Mouse (Mus musculus): ENCODE measurements around the gene Lmo1. TPM values are rescaled to one million over a fixed set of nuclear protein-coding genes. Genes with fewer than 3 reads are reported as not detected.

Gene Lmo1
- polyA plus RNA-seq, 1 experiment from 2014 or later, result 124 TPM

DNA sequence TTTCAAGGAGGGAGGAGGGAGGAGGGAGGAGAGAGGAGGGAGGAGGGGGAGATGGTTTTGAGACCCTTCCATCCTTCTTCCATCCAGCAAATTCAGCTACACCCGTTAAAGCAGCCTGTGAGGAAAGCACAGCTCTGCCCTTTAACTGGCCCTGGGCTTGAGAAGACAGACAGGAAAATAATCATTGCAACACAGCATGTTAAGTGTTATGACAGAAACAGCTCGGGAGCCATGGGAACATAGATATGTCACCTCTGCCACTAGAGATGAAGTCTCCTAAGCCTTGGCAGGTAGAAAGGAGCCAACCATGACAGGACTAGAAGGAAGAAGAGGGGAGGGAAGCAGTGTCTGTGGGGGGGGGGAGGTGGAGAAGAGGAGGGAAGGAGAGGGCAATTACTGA lies 31.4 kb upstream of the Lmo1 start:
- WGBS, result 84% methylated on average over 2 of the region's 2 CpGs
- Histone ChIP-seq H3K27me3 (ENCODE audit: control insufficient read depth, insufficient read depth, low read length) (no peaks in the 10 kb centered on the region), H3K36me3 (ENCODE audit: control insufficient read depth, insufficient read depth, low read length) (no peaks in the 10 kb centered on the region)

GRCm38 (mm10) chr7:109203140-109203539 lies 28.1 kb upstream of the Lmo1 start:
- H3K27me3 ChIP-seq (ENCODE audit: control insufficient read depth, insufficient read depth, low read length), result no peaks in the 10 kb centered on the region
- no peak overlapping the region for H3K27ac ChIP-seq (ENCODE audit: low read depth, low read length)
- no peak for DNase-seq (ENCODE audit: low spot score, missing footprints)

More for the DNA sequence above, 31.4 kb upstream of the Lmo1 start:
- H3K4me2 ChIP-seq, result no peak overlapping the region
- no peaks in the 10 kb centered on the region for H3K4me1 ChIP-seq (ENCODE audit: control insufficient read depth, insufficient read depth, low read length)
- H3K4me3 ChIP-seq (ENCODE audit: low read depth, low read length), result no peak overlapping the region
- no peak overlapping the region for H3K9ac ChIP-seq (ENCODE audit: low read length)
- ATAC-seq (ENCODE audit: low FRiP score) (no peak), DNase-seq (ENCODE audit: low spot score, missing footprints) (no peak)
- H3K9me3 ChIP-seq (ENCODE audit: control insufficient read depth, low read length), result no peaks in the 10 kb centered on the region
- no peak overlapping the region for H3K27ac ChIP-seq (ENCODE audit: low read depth, low read length)

DNA sequence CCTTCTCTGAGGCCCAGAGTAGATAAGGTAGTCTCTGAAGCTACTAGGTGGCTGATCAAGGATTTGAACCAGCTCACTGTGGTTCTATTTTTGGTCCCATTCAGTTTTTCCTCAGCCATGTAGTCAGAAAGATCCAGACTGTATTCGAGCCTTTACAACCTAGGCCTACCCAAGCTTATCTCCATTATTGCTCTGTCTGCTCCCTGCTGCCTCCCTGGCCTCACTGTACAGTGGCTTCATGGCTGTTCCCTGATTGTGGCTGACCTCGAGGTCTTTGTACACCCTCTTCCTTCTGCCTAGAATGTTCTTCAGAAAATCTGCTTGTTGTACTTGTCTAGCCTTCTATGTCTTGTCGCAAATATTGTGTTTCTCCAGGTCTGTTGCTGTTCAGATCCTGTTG lies 25.6 kb upstream of the Lmo1 start:
- no peak for ATAC-seq (ENCODE audit: low FRiP score)
- H3K27ac ChIP-seq (ENCODE audit: low read depth, low read length), result no peak overlapping the region
- 85% methylated on average over 3 of the region's 3 CpGs for WGBS
- no peaks in the 10 kb centered on the region for H3K36me3 ChIP-seq (ENCODE audit: control insufficient read depth, insufficient read depth, low read length)
- no peak overlapping the region for H3K4me2 ChIP-seq
- no peak overlapping the region for H3K4me3 ChIP-seq (ENCODE audit: low read depth, low read length)
- no peak for DNase-seq (ENCODE audit: low spot score, missing footprints)
- no peak overlapping the region for H3K9ac ChIP-seq (ENCODE audit: low read length)
- peaks cover 21% of the 10 kb centered on the region for H3K4me1 ChIP-seq (ENCODE audit: control insufficient read depth, insufficient read depth, low read length)
- H3K27me3 ChIP-seq (ENCODE audit: control insufficient read depth, insufficient read depth, low read length), result no peaks in the 10 kb centered on the region
- no peaks in the 10 kb centered on the region for H3K9me3 ChIP-seq (ENCODE audit: control insufficient read depth, low read length)

More at GRCm38 (mm10) chr7:109203140-109203539, 28.1 kb upstream of the Lmo1 start:
- H3K4me3 ChIP-seq (ENCODE audit: low read depth, low read length), result no peak overlapping the region
- no peak overlapping the region for H3K4me2 ChIP-seq
- no peaks in the 10 kb centered on the region for H3K9me3 ChIP-seq (ENCODE audit: control insufficient read depth, low read length)
- ATAC-seq (ENCODE audit: low FRiP score), result no peak
- no peaks in the 10 kb centered on the region for H3K36me3 ChIP-seq (ENCODE audit: control insufficient read depth, insufficient read depth, low read length)
- H3K4me1 ChIP-seq (ENCODE audit: control insufficient read depth, insufficient read depth, low read length), result no peaks in the 10 kb centered on the region
- 67% methylated on average over 3 of the region's 3 CpGs for WGBS
- no peak overlapping the region for H3K9ac ChIP-seq (ENCODE audit: low read length)

DNA sequence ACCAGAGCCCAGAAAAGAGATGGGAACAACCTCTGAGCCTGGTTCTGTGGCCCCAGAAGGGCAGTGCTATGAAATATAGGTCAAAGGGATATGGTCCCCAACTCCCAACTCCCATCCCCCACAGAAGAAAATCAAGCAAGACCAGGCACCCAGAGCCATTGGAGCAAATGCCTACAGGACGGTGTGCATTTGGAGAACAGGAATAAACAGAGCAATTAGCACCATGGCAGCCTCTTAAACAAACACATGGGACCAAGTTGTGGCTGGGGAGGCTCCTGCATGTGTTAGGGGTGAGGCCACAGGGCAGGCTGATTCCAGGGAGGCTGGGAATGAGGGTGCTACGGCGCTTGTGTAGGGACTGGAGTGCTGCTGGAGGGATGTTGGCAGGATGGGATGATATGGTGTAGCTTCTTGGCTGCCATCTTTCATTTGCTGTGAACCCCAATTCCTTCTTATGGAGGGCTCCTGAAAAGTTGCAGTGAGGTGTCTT lies 22.2 kb upstream of the Lmo1 start:
- DNase-seq (ENCODE audit: low spot score, missing footprints) (peak; percentile 94), ATAC-seq (ENCODE audit: low FRiP score) (no peak)
- Histone ChIP-seq H3K4me2 (no peak overlapping the region), H3K4me3 (ENCODE audit: low read depth, low read length) (no peak overlapping the region), H3K27me3 (ENCODE audit: control insufficient read depth, insufficient read depth, low read length) (no peaks in the 10 kb centered on the region), H3K36me3 (ENCODE audit: control insufficient read depth, insufficient read depth, low read length) (no peaks in the 10 kb centered on the region), H3K9ac (ENCODE audit: low read length) (peak overlapping the region; percentile 1; the same call in 1 of the 2 replicates), H3K9me3 (ENCODE audit: control insufficient read depth, low read length) (no peaks in the 10 kb centered on the region), H3K4me1 (ENCODE audit: control insufficient read depth, insufficient read depth, low read length) (peaks cover 41% of the 10 kb centered on the region), H3K27ac (ENCODE audit: low read depth, low read length) (peak overlapping the region; percentile 91)
- WGBS, result 39% methylated on average over 3 of the region's 3 CpGs

- 0 out of 2 replicates have a peak overlapping the region, but pooled peaks have one; percentile 3 for H3K4me2 ChIP-seq
- WGBS, result 8% methylated on average over 11 of the region's 11 CpGs
- H3K36me3 ChIP-seq (ENCODE audit: control insufficient read depth, insufficient read depth, low read length), result no peaks in the 10 kb centered on the region
- peak overlapping the region; percentile 91 for H3K27ac ChIP-seq (ENCODE audit: low read depth, low read length)
- H3K4me1 ChIP-seq (ENCODE audit: control insufficient read depth, insufficient read depth, low read length), result peaks cover 47% of the 10 kb centered on the region
- no peak overlapping the region for H3K4me3 ChIP-seq (ENCODE audit: low read depth, low read length)
- no peaks in the 10 kb centered on the region for H3K9me3 ChIP-seq (ENCODE audit: control insufficient read depth, low read length)
- peak overlapping the region; percentile 1; the same call in 1 of the 2 replicates for H3K9ac ChIP-seq (ENCODE audit: low read length)
- peak; percentile 91 for ATAC-seq (ENCODE audit: low FRiP score)
- peak; percentile 98 for DNase-seq (ENCODE audit: low spot score, missing footprints)
- no peaks in the 10 kb centered on the region for H3K27me3 ChIP-seq (ENCODE audit: control insufficient read depth, insufficient read depth, low read length)
Measured at GRCm38 (mm10) chr7:109196399-109197082, 21.5 kb upstream of the Lmo1 start.

- Histone ChIP-seq H3K4me1 (ENCODE audit: control insufficient read depth, insufficient read depth, low read length) (peaks cover 53% of the 10 kb centered on the region), H3K9me3 (ENCODE audit: control insufficient read depth, low read length) (no peaks in the 10 kb centered on the region), H3K27ac (ENCODE audit: low read depth, low read length) (peak overlapping the region; percentile 91), H3K4me3 (ENCODE audit: low read depth, low read length) (no peak overlapping the region), H3K36me3 (ENCODE audit: control insufficient read depth, insufficient read depth, low read length) (no peaks in the 10 kb centered on the region), H3K27me3 (ENCODE audit: control insufficient read depth, insufficient read depth, low read length) (no peaks in the 10 kb centered on the region), H3K4me2 (peak overlapping the region; percentile 3; the same call in 1 of the 2 replicates), H3K9ac (ENCODE audit: low read length) (no peak overlapping the region)
- DNase-seq (ENCODE audit: low spot score, missing footprints), result no peak
- WGBS, result 29% methylated on average over 6 of the region's 6 CpGs
- ATAC-seq (ENCODE audit: low FRiP score), result no peak
Measured at GRCm38 (mm10) chr7:109195982-109196381, 21.0 kb upstream of the Lmo1 start.

DNA sequence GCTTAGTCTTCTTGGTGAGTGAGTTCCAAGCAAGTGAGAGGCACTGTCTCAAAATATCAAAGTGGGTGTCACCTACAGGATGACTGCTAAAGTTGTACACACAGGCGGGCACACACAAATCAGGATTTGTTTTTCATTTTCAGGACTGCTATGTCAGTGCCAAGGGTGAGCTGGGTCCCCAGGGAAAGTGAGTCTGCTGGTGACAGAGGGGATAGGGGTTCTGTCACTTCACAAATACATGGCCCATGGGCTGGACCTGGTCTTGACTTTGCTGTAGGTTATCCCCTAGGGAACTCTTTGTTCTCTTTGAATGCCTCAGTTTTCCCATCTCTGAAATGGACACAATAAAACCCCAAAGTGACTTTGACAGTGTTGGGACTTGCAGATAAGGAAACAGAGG lies 19.8 kb upstream of the Lmo1 start:
- DNase-seq (ENCODE audit: low spot score, missing footprints) (no peak), ATAC-seq (ENCODE audit: low FRiP score) (no peak)
- H3K27ac ChIP-seq (ENCODE audit: low read depth, low read length), result no peak overlapping the region
- 89% methylated on average over 1 of the region's 1 CpGs for WGBS
- no peaks in the 10 kb centered on the region for H3K36me3 ChIP-seq (ENCODE audit: control insufficient read depth, insufficient read depth, low read length)
- H3K4me1 ChIP-seq (ENCODE audit: control insufficient read depth, insufficient read depth, low read length), result peaks cover 61% of the 10 kb centered on the region
- no peaks in the 10 kb centered on the region for H3K9me3 ChIP-seq (ENCODE audit: control insufficient read depth, low read length)
- no peak overlapping the region for H3K4me2 ChIP-seq
- H3K9ac ChIP-seq (ENCODE audit: low read length), result no peak overlapping the region
- H3K4me3 ChIP-seq (ENCODE audit: low read depth, low read length), result no peak overlapping the region
- no peaks in the 10 kb centered on the region for H3K27me3 ChIP-seq (ENCODE audit: control insufficient read depth, insufficient read depth, low read length)

DNA sequence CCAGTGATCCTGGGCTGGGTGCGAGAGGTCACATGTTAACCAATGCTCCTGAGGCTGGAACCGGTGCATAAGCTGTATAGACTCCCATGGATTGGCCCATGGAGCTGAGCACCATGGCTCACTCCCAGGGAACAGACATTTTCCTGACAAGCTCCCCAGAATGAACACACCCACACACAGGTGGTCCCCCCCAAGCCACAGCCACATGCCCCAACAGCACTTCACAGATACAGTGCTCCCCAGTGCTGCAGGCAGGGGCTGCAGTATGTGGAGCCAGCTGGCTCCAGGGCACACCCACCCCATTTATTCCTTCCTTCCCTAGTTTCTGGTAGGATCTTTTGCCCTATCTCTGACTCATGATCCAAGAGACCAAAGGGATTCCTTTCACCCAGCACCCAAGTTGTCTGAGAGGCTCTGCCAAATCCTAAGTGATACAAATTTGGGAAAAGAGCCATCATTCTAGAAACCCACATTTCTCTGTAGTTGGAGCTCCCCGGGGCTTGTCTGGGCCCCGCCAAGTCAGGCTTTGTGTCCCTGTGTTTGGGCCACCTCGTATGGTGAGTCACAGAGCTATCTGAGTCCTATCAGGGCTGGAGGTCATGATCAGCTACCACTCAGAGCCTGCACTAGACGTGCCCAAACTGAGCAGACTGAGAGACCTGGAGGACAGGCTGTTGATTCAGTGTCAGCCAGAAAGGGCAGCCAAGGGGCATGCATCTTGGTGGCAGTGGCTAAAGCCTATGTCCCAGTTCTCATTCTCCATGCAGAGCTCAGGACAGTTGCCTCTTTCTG lies 12.4 kb upstream of the Lmo1 start:
- H3K4me1 ChIP-seq (ENCODE audit: control insufficient read depth, insufficient read depth, low read length), result peaks cover 35% of the 10 kb centered on the region
- no peaks in the 10 kb centered on the region for H3K36me3 ChIP-seq (ENCODE audit: control insufficient read depth, insufficient read depth, low read length)
- no peak overlapping the region for H3K9ac ChIP-seq (ENCODE audit: low read length)
- H3K4me3 ChIP-seq (ENCODE audit: low read depth, low read length), result no peak overlapping the region
- H3K27me3 ChIP-seq (ENCODE audit: control insufficient read depth, insufficient read depth, low read length), result no peaks in the 10 kb centered on the region
- H3K27ac ChIP-seq (ENCODE audit: low read depth, low read length), result no peak overlapping the region
- DNase-seq (ENCODE audit: low spot score, missing footprints) (no peak), ATAC-seq (ENCODE audit: low FRiP score) (no peak)
- no peak overlapping the region for H3K4me2 ChIP-seq
- 83% methylated on average over 6 of the region's 6 CpGs for WGBS
- H3K9me3 ChIP-seq (ENCODE audit: control insufficient read depth, low read length), result no peaks in the 10 kb centered on the region

DNA sequence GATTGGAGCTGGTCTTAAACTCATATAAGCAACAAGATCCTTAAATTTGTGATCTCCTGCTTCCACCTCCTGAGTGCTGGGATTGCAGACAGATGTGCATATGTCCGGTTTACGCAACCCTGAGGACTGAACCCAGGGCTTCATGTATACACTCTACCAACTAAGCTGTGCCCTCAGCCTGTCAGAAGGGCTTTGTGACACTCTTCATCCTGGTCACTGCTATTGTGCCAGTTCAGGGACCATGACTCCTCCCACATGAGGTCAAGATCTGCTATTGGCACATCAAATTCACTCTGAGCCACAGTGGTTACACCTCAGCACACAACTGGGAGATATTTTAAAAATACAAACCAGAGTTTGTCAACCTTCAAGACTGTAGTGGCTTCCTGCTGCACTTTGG lies 11.0 kb upstream of the Lmo1 start:
- Histone ChIP-seq H3K27me3 (ENCODE audit: control insufficient read depth, insufficient read depth, low read length) (no peaks in the 10 kb centered on the region), H3K36me3 (ENCODE audit: control insufficient read depth, insufficient read depth, low read length) (no peaks in the 10 kb centered on the region), H3K4me1 (ENCODE audit: control insufficient read depth, insufficient read depth, low read length) (peaks cover 20% of the 10 kb centered on the region), H3K4me3 (ENCODE audit: low read depth, low read length) (no peak overlapping the region), H3K9ac (ENCODE audit: low read length) (no peak overlapping the region), H3K4me2 (no peak overlapping the region), H3K9me3 (ENCODE audit: control insufficient read depth, low read length) (no peaks in the 10 kb centered on the region), H3K27ac (ENCODE audit: low read depth, low read length) (no peak overlapping the region)
- ATAC-seq (ENCODE audit: low FRiP score), result 0 out of 2 replicates have a peak, but pooled peaks have one; percentile 29
- 74% methylated on average over 2 of the region's 2 CpGs for WGBS
- DNase-seq (ENCODE audit: low spot score, missing footprints), result no peak

Data from midbrain, embryonic 11.5 days (tissue).